Mouse (Mus musculus) stomach, adult 2 months (tissue): ENCODE data around the gene Tcaf1. TPM values are rescaled to one million over a fixed set of nuclear protein-coding genes. Genes with fewer than 3 reads are reported as not detected.

Source experiments
- polyA plus RNA-seq: library from polyadenylated mRNA; depleted of rRNA; stranded (reverse); fragments of >200 nt; gene quantifications from 2 replicates; pipeline ENCODE4 v1.2.3, GENCODE M21; 2012; rRNA removed

The Tcaf1 gene
- polyA plus RNA-seq = 3.0 and 3.2 TPM in 2 replicates

DNA sequence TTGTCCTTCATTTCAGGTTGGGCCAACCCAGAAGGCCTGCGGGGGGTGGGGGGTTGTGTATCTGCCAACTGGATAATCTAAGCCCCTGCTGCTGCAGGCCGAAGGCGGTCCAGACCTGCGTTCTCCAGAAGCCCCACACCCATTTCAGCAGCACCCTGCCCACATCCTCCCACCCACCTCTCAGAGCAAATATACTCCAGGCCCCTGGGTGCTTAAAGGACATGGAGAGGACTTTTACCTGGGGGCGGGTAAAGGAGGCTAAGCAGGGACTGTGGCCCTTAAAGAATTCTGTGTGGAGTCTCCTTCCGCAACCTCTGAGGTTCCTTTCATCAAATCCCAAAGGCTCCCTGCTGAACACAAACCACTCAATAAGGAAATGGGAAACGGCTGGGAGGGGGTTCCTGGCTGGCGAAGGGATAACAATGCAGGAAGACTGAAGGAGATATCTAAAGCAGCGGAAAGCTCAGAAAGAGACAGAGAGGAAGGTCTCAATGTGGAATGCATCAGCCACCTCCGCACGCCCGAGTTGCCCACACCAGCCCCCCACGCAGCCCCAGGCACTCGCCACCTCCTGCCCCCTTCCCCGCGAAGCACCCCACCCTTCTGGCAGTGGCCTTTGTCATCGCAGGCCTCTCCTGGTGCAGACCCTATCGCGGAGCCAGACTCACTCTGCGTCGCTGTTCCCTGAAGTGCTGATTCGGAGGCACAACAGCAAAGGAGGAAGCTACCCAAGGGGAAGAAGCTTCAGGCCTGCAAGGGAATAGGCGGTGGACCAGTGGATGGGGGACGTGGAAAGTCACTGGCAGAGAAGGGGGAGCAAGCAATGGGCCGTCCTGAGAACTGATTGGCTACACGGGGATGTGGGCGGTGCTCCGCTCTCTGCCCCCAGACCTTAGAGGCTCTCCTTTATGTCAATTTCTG lies at the start of gene Tcaf1:
Gene Tcaf1, minus strand, starts transcription at position 798 of the 921 bp plus-strand sequence.

DNA sequence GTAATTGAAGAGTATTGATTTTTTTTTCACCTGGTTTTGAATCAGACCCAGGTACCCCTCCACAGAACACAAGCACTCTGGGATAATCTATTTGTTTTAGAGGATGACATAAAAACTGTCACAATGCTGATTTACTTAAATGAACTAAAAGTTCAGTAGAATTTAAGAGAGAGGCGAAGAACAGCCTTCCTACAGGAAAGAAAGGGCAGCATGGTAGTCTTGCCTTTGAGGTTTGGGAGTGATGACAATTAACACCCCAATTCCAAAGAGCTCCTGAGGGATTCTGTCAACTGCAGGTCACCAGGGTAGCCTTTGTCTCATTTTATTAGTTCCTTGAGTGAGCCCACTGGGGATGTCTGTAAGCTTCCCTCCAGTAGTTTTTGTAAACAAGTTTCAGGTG lies 46.2 kb upstream of the Tcaf1 start, which contains the start of gene Olfr38:
Gene Olfr38, plus strand, starts transcription at position 301 of the 400 bp plus-strand sequence.

GRCm38 (mm10) chr6:42739071-42739470 lies 29.2 kb upstream of the Tcaf1 start, which contains the start of gene Olfr453:
Gene Olfr453, plus strand, starts transcription at chr6:42739371.

DNA sequence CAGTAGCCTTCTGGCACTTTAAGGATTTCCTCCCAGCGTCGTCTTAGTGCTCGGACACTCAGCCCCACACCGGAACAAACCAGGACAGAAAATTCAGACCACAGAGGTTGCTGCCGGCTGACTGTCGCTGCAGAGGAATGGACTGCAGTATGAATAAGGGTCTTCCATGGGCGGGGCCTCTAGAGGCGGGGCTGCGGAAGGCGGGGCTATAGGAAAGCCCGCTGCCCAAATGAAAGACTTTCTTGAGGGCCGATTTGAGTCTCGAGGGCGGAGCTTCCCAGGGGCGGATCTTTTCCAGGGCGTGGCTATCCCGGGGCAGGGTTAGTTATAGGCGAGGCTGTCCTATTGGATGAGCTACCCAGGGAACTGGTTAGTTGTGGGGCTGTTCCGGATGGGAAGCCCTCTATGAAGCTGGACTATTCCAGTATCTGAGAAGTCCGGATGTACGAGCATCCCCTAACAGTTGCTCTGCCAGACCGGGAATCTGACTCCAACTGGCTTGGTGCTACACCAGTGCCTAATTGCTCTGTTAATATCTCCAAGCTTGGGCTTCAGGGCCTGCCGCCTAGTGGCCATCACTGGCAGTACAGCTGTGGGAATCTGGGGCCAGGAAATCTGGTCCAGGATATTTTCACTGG lies 64.9 kb downstream of the Tcaf1 start, which contains the start of gene Tcaf2:
Gene Tcaf2, minus strand, starts transcription at position 343 of the 638 bp plus-strand sequence.

Other genes with a start within 250 kb of the Tcaf1 start
- not detected in 2 replicates for gene Olfr458, start 244.9 kb downstream of the Tcaf1 start, polyA plus RNA-seq
- not detected in 2 replicates for gene Olfr457, start 233.8 kb downstream of the Tcaf1 start, polyA plus RNA-seq
- not detected in 2 replicates for gene Olfr456, start 222.9 kb downstream of the Tcaf1 start, polyA plus RNA-seq
- not detected in 2 replicates for gene Olfr455, start 162.5 kb downstream of the Tcaf1 start, polyA plus RNA-seq
- gene Tcaf3, start 112.4 kb downstream of the Tcaf1 start, polyA plus RNA-seq = not detected in 2 replicates
- gene Tcaf2, start 64.8 kb downstream of the Tcaf1 start, polyA plus RNA-seq = 2.4 and 3.3 TPM in 2 replicates
- not detected in 2 replicates for gene Olfr453, start 29.3 kb upstream of the Tcaf1 start, polyA plus RNA-seq
- gene Olfr38, start 46.3 kb upstream of the Tcaf1 start, polyA plus RNA-seq = not detected in 2 replicates
- not detected in 2 replicates for gene Olfr452, start 75.0 kb upstream of the Tcaf1 start, polyA plus RNA-seq
- gene Olfr450, start 101.9 kb upstream of the Tcaf1 start, polyA plus RNA-seq = not detected in 2 replicates
- gene Olfr449, start 124.3 kb upstream of the Tcaf1 start, polyA plus RNA-seq = not detected in 2 replicates
- not detected in 2 replicates for gene Olfr448, start 180.4 kb upstream of the Tcaf1 start, polyA plus RNA-seq
- gene Olfr447, start 198.8 kb upstream of the Tcaf1 start, polyA plus RNA-seq = not detected in 2 replicates
- gene Olfr446, start 211.3 kb upstream of the Tcaf1 start, polyA plus RNA-seq = not detected in 2 replicates
- gene Olfr444, start 239.0 kb upstream of the Tcaf1 start, polyA plus RNA-seq = not detected in 2 replicates